Mouse (Mus musculus) left cerebral cortex, adult 9 months (tissue): ENCODE results near the gene Cyp4f13.

ENCODE experiments used
- DNase-seq, 2 experiments: peaks; one replicate each; pipeline ENCODE4 v3.0.0; 2022; ENCODE audit warnings: low spot score in 2 of 2

Cyp4f13 gene

DNA sequence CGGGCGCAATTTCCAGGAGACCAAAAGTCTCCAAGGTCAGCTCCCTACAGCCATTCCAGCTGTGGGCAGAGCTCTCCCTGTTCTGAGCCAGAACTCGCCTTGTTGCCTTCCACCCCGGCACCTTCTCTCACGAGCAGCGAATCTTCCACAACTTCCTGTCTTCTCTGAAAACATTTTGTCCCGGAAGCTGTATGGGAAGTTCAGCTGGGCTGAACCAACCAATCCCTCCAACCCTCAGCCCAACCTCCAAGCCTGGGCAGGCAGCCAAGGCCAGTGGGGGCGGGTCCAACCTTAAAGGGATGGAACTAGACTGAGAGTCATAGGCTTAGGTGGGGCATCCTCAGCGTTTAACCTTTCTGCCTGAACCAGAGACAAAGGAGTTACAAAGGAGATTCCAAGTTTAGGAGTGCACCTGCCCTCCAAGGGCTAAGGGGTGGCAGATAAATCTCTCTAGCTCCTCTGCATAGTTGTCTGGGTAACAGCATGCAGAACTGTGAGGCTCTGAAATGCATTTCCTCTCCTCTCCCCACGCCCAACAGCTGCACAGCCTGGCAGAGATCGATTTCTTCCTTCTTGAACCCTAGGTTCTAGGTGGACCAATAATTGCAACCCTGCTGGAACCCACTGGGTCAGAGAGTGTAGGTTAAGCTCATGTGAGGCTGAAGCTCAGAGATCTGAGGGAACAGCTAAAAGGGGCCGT, at the start of gene Cyp4f13:
Gene Cyp4f13 (minus strand): TSS at position 188 of the 700 bp plus-strand sequence.
- peak; percentile 70 to 92 for DNase-seq

DNA sequence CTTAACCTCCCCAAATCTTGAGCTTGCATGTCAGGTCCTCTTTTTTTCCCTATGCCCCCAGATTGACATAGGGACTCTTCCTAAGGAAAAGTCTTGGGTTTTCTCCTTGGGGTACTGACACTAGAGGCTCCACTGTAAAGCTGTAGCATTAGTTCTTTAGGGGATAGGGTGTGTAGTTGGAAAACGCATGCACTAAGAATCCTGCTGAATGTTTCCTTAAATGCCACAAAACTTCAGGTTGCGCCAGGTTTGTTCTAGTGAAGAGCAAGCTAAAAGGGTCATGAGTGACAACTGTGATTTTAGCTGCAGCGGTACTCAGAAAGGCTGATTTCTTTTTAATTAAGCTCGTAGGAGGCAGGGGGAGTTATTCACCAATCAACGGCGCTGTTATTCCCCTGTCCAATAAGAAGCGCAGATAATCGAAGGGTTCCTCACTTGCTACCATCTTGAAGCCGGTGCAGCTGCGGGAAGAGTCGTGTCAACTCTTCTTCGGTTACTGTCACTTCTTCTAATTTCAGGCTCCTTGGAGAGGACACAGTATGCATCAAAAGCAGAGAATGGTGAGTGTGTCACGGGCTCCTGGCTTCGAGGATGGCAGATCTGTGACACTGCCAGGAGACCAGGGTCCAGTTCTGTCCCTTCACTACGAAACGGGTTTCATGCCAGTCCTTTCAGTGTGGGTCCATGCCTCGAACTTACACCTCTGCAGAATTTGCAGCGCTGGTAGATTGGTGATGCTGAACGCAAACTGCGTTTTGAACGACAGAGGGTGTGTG, 45.7 kb upstream of the Cyp4f13 start, which contains the start of gene Zfp952:
Gene Zfp952 (plus strand): TSS at position 431 of the 776 bp plus-strand sequence.
- peak; percentile 87 to 96 for DNase-seq

DNA sequence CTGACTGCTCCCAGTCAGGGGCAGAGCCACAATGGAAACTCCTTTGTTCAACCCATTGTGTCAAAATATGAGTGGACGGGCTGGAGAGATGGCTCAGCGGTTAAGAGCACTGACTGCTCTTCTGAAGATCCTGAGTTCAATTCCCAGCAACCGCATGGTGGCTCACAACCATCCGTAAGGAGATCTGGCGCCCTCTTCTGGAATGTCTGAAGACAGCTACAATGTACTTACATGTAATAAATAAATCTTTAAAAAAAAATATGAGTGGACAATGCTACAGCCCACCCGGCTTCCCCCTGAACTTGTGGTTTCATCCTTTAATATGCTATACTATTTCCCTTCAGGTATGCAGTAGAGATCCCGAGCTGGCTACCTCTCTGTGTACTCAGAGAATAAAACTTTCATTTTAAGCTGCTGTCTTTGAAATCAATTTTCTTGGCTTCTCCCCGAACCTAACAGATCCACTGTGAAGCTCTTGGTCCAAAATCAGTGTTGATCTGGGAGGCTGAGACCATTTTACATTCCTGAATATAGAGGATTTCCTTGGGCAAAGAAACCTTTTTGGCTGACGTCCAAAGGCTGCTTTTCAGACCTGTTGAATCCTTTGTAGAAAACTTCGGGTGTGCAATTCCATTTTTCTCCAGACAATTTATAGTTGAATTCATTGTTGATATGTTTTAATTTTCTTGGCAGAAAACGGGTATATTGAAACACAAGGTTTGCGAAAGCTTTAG, 44.9 kb upstream of the Cyp4f13 start:
- DNase-seq = no peak

DNA sequence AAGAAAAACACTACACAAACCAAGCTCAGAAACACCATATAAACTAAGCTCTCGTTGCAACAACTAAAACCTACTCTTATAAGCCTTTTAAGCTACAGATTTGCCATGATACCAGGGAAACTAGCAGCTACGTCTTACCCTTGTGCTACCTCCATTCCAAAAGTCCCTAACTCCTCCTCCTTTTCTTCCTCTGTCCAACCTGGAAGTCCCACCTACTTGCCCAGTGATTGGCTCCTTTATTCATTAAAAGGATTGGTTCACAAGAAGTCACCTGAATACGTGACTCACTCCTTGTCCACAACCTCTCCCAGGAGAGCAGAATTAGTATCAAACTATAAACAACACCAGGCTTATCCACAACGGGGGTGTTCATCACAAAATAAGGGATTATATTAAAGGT, 39.1 kb upstream of the Cyp4f13 start:
- no peak for DNase-seq

DNA sequence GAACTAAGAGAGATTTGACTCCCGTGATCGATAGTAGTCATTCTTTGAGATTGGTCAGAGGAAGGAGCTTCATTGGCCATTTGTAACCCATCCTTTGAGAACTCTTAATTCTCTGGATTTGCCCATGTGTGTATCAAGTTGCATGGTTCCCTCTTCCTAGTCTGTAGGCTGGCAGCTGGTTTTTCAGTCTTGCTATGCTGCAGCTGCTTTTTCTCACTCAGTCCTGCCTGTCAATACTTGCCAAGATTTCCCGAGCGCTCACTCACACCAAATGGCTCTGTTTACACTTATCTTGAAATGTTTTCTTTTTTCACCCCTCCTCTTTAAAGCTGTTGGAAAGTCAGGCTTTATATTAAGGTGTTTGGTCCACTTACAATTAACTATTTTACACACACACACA, 34.2 kb upstream of the Cyp4f13 start:
- DNase-seq = no peak

DNA sequence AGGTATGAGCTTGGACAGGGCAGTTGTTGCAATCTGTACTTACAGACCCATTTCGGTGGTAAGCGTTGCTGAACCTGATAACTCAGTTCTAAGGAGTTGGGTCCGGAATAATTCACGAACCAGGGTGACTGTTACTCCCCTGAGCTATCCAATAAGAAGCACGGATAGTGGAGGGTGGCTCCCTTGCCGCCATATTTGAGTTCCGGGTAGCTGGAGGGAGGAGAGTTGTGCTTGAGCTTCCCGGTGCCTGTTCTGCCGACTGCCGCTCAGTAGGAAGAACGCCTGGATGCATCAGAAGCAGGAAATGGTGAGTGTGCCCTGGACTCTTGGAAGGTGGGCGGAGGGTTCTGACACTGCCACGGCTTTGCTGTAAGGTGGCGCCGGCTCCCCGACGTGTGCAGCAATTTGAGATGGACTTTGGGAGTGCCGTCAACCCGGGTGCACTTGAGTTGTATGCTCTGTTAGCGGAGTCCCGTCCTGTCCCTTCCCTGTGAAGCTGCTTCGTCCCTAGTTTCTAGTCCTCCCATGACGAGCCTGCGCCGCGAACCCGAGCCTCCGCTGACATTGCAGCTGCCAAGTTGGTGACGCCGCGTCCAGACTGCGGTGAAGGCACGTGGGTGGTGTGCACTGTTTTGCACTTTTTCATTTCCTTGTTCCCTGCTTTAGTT, 18.6 kb upstream of the Cyp4f13 start, which contains the start of gene Zfp472:
Gene Zfp472 (plus strand): TSS at position 192 of the 668 bp plus-strand sequence.
- DNase-seq = peak; percentile 72 to 95

DNA sequence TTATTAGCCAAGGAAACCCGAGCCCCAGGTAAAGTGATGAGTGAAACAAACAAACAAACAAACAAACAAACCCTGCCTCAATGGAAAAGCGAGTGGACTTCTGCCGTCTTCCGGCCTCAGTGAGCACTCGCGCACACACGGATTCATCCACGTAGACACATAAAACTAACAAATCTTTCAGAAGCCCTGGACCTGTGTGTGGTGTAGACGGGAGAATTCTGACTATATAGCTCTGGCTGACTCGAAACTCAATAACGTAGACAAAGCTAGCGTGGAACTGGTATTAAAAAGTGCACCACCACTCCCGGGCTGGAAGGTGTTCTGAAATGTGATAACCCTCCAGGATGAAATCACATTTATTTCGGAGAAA, 18.0 kb upstream of the Cyp4f13 start:
- DNase-seq = no peak

DNA sequence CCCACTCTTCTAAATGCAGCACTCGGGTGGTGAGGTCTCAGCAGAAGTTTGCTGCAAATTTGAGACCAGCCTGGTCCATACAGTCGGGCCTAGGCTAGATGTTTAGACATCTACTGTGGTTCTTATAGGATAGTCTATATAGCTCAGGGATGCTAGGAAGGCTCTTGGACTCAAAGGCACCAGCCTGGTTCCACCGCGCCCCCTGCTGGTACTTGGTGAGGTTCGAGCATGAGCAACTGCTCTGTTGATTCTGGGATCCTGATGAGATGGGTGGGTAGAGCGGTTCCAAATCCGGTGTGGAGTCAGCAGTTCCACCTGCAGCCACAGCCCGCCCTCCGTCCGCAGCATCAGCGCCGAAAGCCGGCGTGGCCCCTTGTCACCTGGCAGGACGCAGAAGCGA, 4.2 kb upstream of the Cyp4f13 start:
- peak; percentile 14 to 87 for DNase-seq

DNA sequence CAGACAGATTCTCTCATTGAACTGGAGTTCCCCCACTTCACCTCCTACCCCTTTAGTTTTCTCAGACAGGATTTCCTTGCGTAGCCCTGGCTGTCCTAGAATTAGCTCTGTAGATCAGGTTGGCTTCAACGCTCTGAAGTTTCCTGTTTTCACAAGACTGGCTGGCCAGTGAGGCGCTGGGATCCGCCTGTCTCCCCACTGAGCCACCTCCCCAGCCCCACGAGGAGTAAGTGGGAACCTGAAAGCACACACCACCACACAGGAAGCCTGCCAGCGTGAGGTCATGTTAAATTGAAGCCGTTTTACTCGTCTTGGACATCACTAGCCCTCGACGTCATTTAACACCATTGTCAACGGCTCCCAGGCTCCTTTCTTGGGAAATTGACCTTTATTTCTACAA, 3.8 kb upstream of the Cyp4f13 start:
- DNase-seq = no peak

DNA sequence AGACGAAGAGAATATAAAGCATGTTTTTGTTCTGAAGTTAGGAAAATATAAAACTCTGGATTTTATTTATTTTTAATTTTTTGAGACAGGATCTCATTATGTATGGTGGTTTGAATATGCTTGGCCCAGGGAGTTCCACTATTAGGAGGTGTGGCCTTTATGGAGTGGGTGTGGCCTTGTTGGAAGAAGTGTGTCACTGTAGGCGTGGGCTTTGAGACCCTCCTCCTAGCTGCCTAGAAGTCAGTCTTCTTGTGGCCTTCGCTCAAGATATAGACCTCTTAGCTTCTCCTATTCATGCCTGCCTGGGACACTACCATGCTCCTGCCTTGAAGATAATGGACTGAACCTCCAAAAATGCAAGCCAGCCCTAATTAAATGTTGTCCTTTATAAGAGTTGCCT, 2.9 kb upstream of the Cyp4f13 start:
- DNase-seq = no peak

DNA sequence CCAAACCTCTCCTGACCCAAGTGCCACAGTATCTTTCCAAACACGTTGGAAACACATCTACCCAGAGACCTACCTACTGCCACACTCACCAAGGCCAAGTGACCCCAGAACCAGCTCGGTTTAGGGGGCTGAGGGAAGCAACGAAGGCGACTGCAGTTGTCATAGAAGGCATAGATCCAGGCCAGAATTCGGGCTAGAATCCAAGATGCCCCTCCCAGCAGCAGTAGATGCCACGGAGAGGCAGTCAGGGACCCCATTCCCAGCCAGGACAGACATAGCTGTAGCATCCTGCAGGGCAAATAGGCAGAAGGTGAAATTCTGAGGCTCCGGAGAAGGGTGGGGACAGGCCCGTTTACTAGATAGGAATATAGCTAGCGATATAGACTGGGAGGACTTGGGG, 486 bp downstream of the Cyp4f13 start:
- no peak for DNase-seq

DNA sequence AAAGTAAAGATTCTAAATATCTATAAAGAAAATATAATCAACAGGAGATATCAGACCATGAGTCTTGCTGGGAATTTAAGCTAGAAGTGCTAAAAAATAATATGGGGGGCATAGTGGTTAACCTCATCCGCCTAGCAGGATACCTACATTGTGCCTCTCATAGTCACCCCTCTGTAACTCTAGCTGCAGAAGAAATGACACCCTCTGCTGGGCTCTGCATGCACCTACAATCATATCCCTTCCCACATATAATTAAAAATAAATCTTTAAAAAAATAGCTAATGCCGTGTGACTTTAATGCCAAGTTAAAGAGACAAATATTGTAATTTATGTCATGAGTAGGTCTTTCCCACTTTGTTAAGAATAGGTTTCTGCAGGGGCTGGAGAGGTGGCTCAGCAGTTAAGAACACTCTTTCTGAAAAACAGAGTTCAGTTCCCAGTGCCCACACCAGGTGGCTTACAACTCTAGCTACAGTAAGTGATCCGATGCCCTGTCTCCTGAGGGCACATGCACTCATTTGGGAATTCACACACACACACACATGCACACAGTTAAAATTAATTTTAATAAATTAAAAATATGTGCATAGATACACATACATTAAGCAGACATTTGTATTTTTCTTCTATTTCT, 2.7 kb downstream of the Cyp4f13 start:
- DNase-seq = no peak

DNA sequence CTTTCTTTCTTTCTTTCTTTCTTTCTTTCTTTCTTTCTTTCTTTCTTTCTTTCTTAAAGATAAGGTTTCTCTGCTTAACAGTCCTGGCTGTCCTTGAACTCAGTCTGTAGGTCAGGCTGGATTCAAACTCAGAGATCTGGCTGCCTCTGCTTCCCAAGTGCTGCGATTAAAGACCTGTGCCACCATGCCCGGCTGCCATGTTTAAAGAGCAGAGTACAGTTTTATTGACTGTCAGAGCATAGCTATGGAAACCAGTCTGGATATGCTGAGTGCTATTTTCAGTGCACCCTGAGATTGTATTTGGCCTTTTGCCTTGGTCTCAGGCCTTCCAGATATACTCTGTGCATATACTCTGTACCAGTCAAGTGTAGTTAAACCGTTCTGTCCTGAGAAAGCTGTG, 3.5 kb downstream of the Cyp4f13 start:
- DNase-seq = no peak

DNA sequence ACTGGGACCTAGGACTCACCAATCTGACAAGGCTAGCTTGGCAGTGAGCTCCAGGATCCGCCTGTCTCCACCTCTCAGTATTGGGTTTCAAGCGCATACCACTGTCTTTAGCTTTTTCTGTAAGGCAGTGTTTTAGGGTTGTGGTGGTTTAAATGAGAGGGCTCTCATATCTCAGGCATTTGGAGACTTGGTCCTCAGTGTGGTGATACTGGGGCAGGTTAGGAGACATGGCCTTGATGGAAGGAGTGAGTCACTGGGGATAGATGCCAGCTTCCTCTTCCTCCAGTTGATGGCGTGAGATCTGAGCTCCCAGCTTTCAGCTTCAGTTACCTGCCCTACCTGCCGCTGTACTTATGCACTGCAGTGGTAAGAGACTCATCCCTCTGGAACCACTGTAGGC, 7.4 kb downstream of the Cyp4f13 start:
- no peak for DNase-seq

DNA sequence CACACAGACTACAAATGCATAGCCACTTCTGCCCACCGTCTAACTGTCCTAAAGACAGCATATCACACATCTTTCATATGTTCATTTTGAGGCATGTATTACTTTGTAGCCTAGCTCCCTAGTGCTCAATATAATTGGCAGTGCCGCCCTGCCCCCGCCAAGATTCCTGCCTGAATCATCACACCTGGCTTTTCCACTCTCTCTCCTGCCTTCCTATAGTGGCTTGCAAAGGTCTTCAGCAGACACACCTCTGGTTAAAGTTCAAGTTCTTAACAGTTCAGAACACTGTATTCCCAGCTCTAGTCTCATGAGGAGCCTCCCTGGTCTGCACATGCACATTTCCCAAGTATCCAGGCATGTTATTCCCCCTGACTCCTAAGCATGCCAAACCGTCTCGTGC, 19.4 kb downstream of the Cyp4f13 start:
- DNase-seq = no peak

DNA sequence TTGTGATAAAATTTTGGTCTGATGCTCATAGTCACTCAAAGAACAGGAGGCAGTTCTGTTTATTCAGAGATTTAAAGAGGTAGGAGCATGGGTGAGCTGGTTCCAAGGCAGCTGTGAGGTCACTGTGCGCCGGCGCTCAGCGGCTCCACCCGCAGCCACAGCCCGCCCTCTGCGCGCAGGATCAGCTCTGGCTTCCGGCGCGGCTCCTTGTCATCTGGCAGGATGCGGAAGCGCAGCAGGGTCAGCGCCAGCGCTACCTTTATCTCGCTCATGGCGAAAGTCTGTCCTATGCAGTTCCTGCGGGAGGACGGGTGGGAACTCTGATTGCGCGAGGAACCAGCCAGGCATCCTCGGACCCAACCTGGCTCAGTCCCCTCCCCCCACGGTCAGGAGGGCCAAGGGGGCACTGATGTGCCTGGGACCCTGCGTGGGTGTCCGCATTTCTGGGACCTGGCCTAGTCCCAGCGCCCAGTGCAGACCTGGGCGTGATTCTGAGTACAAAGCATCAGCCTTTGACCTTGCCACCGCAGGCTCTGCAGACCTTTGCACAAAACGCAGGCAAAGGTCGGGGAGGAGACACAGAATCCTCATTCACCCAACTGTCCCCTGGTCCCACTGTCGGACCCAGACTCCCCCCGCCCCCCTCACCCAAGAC, 22.4 kb downstream of the Cyp4f13 start:
- peak in 1 of 2 experiments; percentile 64 for DNase-seq

DNA sequence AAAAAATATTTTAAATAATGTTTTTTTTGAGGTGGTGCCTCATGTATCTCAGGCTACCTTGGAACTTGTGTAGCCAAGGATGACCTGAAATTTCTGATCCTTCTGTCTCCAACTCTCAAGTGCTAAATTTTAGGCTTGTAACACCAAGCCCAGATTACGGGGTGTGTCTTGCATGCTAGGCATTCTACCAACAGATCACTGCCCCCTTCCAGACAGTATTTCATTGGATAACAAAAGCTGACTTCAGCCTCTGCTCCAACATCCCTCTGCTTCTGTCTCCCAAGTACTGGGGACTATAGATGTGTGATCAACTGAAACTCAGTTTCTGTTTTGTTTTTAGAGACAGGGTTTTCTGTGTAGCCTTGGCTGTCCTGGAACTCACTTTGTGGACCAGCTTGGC, 23.5 kb downstream of the Cyp4f13 start:
- DNase-seq = no peak

DNA sequence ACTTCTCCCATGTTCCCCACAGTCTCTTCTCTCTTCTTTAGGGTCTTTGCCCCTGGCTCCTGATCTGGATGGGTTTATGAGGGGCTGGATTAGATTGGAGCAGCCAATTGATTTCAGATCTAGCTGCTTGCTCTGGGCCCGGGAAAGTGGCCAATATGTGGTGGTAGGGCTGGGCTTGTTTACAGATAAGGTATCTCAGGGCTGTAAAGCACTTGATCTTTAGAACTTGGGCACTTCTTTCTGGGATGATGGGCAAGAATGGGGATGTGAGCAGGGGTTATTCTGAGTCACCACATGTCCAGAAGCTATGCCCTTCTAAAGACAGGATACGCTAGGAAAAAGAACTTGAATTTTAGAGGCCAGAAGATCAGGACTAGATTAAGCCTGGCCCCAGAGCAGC, 28.1 kb downstream of the Cyp4f13 start:
- DNase-seq = no peak

DNA sequence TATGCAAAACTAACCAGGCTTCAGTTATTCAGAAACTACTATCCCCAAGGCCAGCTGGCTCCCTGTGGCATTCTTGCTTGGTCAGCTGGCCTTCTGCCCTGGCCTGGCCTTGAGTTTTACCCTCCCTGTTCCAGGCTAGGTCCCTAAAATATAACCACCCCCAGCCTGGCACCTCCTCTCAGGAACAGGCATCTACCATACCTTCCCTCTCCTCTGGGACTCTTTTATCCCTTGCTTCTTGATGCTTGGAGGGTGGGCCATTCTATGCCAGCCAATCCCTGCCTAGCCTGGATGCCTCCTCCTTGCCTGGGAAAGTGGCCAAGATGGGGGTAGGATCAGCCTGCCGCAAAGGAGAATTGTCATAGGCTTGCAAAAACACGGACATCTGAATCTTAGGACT, 30.1 kb downstream of the Cyp4f13 start, which contains the start of gene Cyp4f14:
Gene Cyp4f14 (minus strand): TSS at position 212 of the 400 bp plus-strand sequence.
- peak in 1 of 2 experiments; percentile 16 for DNase-seq

DNA sequence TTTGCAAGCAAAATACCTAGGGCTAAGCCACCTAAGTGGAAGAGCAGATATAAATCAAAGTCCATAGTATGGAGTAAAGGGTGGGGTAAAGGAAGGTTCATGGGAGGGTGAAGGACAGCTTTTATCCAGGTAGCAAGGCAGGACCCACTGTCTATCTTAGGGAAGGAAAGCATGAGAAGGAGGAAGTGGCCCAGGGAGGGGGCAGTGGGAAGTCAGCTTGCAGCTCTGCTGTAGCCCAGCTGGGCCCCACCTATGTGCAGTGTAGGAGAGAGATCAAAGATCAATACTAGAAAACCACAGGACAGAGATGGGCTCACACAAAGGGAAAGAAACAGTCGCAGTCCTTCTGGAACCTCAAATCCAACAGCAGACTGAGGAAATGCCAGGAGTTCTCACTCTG, 31.1 kb downstream of the Cyp4f13 start:
- DNase-seq = no peak

DNA sequence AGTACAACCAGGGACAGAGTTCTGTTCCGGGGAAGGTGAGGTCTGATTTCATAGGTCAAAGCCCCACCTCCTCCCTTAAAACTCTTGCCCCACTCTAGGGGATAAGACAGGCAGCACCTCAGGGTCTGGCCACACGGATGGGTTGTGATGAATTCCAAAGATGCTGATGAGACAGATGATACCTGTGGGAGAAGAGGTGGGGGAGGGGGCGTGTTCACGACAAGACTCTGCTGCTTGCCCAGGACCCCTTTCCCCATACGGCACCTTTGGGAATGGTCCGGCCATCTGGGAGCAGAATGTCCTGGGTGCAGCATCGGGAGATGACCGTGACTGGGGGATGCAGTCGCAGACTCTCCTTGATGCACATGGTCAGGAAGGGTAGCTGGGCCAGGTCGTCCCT, 41.0 kb downstream of the Cyp4f13 start:
- DNase-seq = no peak
